Mouse (Mus musculus) adrenal gland, adult (tissue): Measurements from ENCODE around the gene Gm20388.
A peak's percentile ranks its signal among the peaks of the same experiment; 100 is the strongest.

Experiments
- DNase-seq, 2 experiments: peaks; one replicate each; pipeline ENCODE4 v3.0.0; 2022 to 2023; ENCODE audit warnings: low spot score in 1 of 2; ENCODE audit not compliant: inconsistent age in 2 of 2

Gm20388 gene

GRCm38 (mm10) chr8:120971691-120972469 lies 1061.2 kb downstream of the Gm20388 start:
- DNase-seq: peak; percentile 75 to 85

DNA sequence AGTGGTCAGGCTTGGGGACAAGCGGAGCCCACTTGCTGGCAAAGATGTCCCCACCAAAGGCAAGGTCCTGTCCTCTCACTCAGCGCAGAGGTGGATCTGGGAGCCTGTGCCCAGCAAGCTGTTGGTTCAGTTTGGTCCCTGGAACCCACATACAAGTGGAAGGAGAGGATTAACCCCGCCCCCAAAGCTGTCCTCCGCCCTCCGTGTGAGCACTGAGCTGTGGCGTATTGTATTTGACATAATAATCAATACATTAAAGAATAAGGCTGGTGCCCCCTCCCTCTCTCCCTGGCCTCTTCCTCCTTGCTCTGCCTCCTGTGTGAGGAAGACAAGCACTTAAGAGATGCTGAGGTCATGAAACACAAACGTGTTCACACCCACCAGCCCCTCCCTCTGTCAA lies 1062.4 kb downstream of the Gm20388 start:
- no peak for DNase-seq

- no peak for DNase-seq
These were observed 1066.5 kb downstream of the Gm20388 start for GRCm38 (mm10) chr8:120977131-120977530.

- no peak for DNase-seq
These were observed 1068.6 kb downstream of the Gm20388 start for GRCm38 (mm10) chr8:120979210-120979609.

DNA sequence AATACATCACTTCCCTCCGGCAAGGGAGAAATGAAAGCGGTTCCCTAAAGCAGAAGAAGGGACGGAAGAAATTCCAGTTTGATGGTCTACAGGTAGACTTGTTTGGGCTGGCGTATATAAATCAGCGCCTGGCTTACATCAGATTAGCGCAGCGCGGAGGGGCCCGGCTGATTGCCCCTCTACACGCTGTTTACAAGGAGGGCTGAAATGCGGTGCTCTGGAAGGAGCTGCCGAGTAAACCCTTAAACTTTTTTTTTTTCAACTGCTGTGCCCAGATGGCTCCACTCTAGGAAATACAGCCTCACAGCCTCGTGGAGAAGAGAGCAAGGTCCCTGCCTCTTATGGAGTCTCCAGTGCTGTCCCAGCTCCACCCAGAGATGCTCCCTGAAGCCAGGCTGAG lies 1070.3 kb downstream of the Gm20388 start:
- no peak for DNase-seq

- peak; percentile 31 to 63 for DNase-seq
These were observed 1074.2 kb downstream of the Gm20388 start for GRCm38 (mm10) chr8:120984888-120985287.

- no peak for DNase-seq
These were observed 1075.4 kb downstream of the Gm20388 start for GRCm38 (mm10) chr8:120986022-120986421.

GRCm38 (mm10) chr8:120993738-120994137 lies 1083.1 kb downstream of the Gm20388 start:
- DNase-seq: no peak

GRCm38 (mm10) chr8:120995424-120995823 lies 1084.8 kb downstream of the Gm20388 start:
- DNase-seq: no peak

DNA sequence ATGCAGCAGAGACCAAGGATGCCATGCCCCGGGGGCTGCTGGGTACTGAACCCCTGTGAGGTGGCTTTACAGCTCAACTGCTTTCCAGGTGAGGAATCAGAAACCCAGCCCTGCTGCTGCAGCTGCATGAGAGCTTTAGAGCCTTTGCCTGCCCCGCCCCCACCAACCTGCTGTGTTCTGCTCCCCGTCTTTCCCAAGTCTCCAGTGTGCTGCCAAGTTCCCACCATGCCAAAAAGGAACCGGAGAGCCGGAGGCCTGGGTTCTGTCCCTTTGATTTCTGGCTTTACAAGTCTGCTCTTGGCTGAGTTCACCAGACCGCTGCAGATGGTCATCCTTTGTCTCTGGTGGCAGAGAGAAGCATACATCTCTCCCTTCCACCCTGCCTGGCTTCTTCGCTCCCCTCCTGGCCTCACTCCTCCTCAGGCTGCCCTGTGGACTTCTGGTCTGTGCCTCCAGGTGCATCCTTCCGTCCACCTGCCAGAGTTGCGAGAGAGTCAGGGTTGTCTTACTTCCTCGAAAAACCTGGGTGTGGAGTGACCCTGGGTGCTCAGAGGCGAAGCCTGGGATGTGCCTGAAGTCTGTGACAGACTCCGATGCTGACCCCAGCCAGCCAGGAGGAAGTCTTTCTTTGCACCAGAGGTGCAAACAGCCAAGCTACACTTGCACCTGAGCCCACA lies 1086.4 kb downstream of the Gm20388 start:
- DNase-seq: no peak

- DNase-seq: no peak
These were observed 1087.3 kb downstream of the Gm20388 start for GRCm38 (mm10) chr8:120997926-120998325.

DNA sequence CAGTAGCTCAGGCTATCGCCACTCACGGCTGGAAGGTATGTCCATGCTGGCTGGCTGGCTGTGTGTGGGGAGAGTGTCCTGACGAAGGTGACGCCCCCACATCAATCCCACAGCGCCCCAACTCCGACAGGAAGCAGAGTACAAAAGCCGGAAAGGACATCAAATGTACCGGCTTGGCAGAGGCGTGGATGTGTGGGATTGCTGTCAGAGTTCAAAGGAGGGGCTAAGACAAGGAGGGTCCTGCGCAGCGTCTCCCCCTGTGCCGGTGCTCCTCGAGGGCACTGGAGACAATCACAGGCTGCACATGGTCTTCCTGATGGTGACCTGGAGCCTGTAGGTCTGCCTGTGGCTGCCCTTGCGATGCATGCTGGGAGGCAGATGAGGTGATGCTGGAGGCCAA lies 1088.3 kb downstream of the Gm20388 start:
- DNase-seq: peak; percentile 18 to 46

DNA sequence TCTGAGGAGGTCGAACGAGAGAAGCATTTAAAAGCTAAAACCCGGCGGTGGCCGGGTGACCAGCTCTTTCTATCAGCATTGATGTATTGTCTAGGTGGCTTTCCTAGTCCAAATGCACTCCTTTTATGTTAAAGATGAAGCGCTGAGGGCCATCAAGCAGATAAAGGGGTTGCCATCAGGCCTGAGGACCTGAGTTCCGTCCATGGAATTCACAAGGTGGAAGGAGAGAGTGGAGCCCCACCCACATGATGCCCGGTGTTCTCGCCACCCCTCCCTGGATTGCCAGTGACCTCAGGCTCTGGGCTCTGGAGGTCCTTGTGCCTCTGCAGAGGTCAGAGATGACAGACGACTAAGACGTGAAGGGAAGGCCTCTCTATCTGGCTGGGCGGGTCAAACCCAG lies 1091.3 kb downstream of the Gm20388 start:
- no peak for DNase-seq

- DNase-seq: no peak
These were observed 1092.4 kb downstream of the Gm20388 start for GRCm38 (mm10) chr8:121002871-121003539.

DNA sequence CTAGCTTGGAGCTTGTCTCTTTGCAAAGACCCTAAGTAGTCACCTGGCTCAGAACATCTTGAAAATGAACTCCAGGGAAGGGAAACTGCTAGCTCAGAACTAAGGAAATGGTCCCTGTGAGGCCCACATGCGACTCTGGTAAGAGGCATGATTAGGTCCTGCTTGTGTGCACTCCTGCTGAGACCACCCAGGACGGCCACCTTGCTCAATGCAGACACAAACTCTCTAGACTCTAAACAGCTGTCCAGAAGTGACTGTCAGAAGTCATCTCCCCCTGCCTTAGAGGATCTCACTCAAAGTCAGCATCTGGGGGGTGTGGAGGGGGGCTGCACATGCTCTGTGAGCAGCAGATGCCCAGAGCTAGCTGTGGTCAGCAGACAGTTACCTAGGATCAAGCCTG lies 1093.0 kb downstream of the Gm20388 start:
- DNase-seq: no peak

GRCm38 (mm10) chr8:121013318-121013717 lies 1102.7 kb downstream of the Gm20388 start:
- DNase-seq: no peak

- peak; percentile 63 to 85 for DNase-seq
These were observed 1106.0 kb downstream of the Gm20388 start for GRCm38 (mm10) chr8:121016621-121017020.

GRCm38 (mm10) chr8:121018236-121018635 lies 1107.6 kb downstream of the Gm20388 start:
- DNase-seq: peak; percentile 70 to 74

GRCm38 (mm10) chr8:121021488-121021887 lies 1110.8 kb downstream of the Gm20388 start:
- no peak for DNase-seq

GRCm38 (mm10) chr8:121023003-121023402 lies 1112.4 kb downstream of the Gm20388 start:
- DNase-seq: no peak

DNA sequence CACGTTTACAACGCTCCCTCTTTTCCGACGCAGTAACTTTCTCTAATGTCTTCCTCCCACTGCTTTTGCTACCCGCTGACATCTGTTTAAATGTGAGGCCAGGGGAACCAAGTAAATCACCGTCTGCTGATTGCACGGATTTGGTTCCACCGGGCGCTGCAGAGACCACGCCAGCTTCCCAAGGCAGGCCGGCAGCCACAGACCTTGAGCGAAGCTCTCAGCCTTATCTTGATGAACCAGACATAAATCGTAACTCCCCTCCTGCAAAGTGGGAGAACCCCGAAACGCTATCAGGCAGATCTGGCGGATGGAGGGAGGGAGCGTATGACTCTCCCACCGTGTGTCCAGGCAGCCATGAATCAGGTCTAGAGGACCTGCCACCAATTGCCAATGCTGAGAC lies 1113.1 kb downstream of the Gm20388 start:
- peak; percentile 58 to 76 for DNase-seq

- no peak for DNase-seq
These were observed 1114.8 kb downstream of the Gm20388 start for GRCm38 (mm10) chr8:121025486-121025885.
